In the genomic region with DNA sequence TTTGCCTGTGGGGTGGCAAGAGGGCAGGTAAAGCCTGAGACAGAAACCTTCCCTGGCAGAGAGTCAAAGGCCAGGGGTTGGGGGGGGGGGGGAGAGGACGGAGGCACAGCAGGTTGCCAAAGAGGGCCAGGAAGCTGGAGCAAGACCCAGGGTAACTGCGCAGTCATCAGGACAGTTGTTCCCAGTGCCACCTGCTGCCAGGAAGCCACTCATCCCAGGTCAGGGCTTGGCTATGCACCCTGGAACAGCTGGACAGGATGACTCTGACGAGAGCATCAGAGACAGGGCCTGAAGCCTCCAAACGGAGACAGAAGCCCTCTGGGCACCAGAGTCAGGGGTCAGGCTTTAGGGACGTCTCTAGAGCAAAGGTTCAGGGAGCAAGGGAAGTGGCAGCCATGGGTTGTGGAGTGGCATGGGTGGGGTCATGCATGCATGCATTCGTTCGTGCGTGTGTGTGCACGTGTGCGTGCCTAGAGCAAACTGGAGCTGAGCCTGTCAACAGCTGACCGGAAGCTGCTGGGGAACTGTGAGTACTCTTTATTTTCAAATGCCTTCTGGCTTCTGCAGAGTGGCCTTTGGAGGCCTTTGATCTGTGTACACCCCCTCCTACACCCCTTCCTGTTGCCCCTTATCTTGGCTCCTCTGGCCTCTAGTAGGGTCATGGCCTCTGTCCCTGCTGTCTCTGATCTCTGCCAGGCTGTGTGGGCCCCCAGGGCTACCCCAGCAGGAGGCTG, we compare ENCODE assay signal across 10 mouse cellular contexts. TPM values are rescaled to one million over a fixed set of nuclear protein-coding genes. Genes with fewer than 3 reads are reported as not detected.
A peak's percentile ranks its signal among the peaks of the same experiment; 100 is the strongest.
DNase-seq lines count a peak whose midpoint lies in the region; ATAC-seq and TF ChIP-seq lines count a peak whose summit lies in the region.
"Had no signal": no experiment of that assay in that cellular context is flagged by ENCODE, and none has a peak within 500 bp of the region (broad histone marks: within the 10 kb centered on the region; RNA-seq: fewer than 3 reads in every experiment).

No protein-coding gene starts in this region.

- 0 out of 2 replicates have a peak, but pooled peaks have one; percentile 15 for ATAC-seq in heart, embryonic 15.5 days (replicated peaks; ENCODE audit: insufficient number of reproducible peaks, insufficient read depth, low FRiP score, low read depth)
- ATAC-seq in activated CD4-positive, CD25-positive, alpha-beta regulatory T cell, adult 4 months: no peak
- no peak for ATAC-seq in inflammation-experienced regulatory T-cells, adult 6 months

- H3K27ac ChIP-seq in heart, embryonic 15.5 days: no peak overlapping the region
- H3K27ac ChIP-seq in cortical plate, adult 2 months (ENCODE audit: insufficient read depth, low read length): 0 out of 2 replicates have a peak overlapping the region, but pooled peaks have one; percentile 52
- H3K27ac ChIP-seq: embryonic facial prominence, embryonic 15.5 days had no signal

- no peak overlapping the region for H3K4me2 ChIP-seq in heart, embryonic 15.5 days
- H3K4me2 ChIP-seq: embryonic facial prominence, embryonic 15.5 days; lung, embryonic 14.5 days had no signal

- H3K9me3 ChIP-seq in heart, embryonic 15.5 days (replicated peaks): no peaks in the 10 kb centered on the region
- H3K9me3 ChIP-seq: embryonic facial prominence, embryonic 15.5 days had no signal

- no peak for TF ChIP-seq CTCF in cortical plate, adult 2 months (IDR thresholded peaks at IDR 0.05; ENCODE audit: extremely low read depth, insufficient read depth, low read length)

- H3K27me3 ChIP-seq in heart, embryonic 15.5 days: peaks cover 17% of the 10 kb centered on the region

- no peak for DNase-seq in heart, postnatal 36 days
- DNase-seq in kidney, postnatal 10 days: peak; percentile 41
- peak; percentile 57 for DNase-seq in lung, postnatal 10 days
- DNase-seq: lung, embryonic 14.5 days had no signal

- WGBS in heart, embryonic 15.5 days: 36% methylated on average over 10 of the region's 11 CpGs

- no peaks in the 10 kb centered on the region for H3K36me3 ChIP-seq in heart, embryonic 15.5 days
- H3K36me3 ChIP-seq: embryonic facial prominence, embryonic 15.5 days had no signal

- no peak for TF ChIP-seq POLR2A in cortical plate, adult 2 months (IDR thresholded peaks at IDR 0.05; ENCODE audit: extremely low read depth, insufficient read depth, low read length)

- peaks cover 5% of the 10 kb centered on the region for H3K4me1 ChIP-seq in heart, embryonic 15.5 days (replicated peaks)
- H3K4me1 ChIP-seq in cortical plate, adult 2 months (ENCODE audit: control insufficient read depth, insufficient read depth, low read length): peaks cover 2% of the 10 kb centered on the region; the same call in 1 of the 2 replicates

- no peak overlapping the region for H3K4me3 ChIP-seq in heart, embryonic 15.5 days
- H3K4me3 ChIP-seq in cortical plate, adult 2 months (ENCODE audit: insufficient read depth, low read length): no peak overlapping the region
- H3K4me3 ChIP-seq: embryonic facial prominence, embryonic 15.5 days; myocyte had no signal

- intact Hi-C loops in heart, postnatal 36 days (cut with DNase I): loop anchor here (10.0 kb wide), 1 partner anchor 545 kb away; no protein-coding TSS in a partner anchor

- no peak overlapping the region for H3K9ac ChIP-seq in heart, embryonic 15.5 days
- H3K9ac ChIP-seq: embryonic facial prominence, embryonic 15.5 days; lung, embryonic 14.5 days had no signal

RNA-seq across cellular contexts. Expression of a gene that starts 23.0 kb away (rescaled TPM):
- 27.4 and 55.0 TPM in 2 replicates for polyA plus RNA-seq in heart, embryonic 15.5 days (2015; fragmentation: Nextera tagmentation; extraction: Ambion mirVana)
- total RNA-seq in heart, postnatal 36 days (2021): 10 to 100 TPM; 20.7 to 27.1 TPM
- polyA plus RNA-seq in cortical plate, adult 2 months (2012; rRNA removed): 66.8 and 71.4 TPM in 2 replicates
- polyA plus RNA-seq in activated CD4-positive, CD25-positive, alpha-beta regulatory T cell, adult 4 months (2017; shearing (Covaris generic)): 1,000 to 10,000 TPM; 1,545 to 2,139 TPM
- polyA plus RNA-seq in inflammation-experienced regulatory T-cells, adult 6 months (2017; shearing (Covaris generic)): 1,000 to 10,000 TPM; 1,760 to 2,043 (median 1,985) TPM

RNA-seq across cellular contexts. Expression of a gene that starts 54.2 kb away (rescaled TPM):
- polyA plus RNA-seq in heart, embryonic 15.5 days (2015; fragmentation: Nextera tagmentation; extraction: Ambion mirVana): 0.39 and 1.6 TPM in 2 replicates
- not detected for total RNA-seq in heart, postnatal 36 days (2021)
- polyA plus RNA-seq in cortical plate, adult 2 months (2012; rRNA removed): 0.36 and 0.46 TPM in 2 replicates
- under 1 TPM in 1 of 2 experiments, not detected in 1; 0.23 TPM for polyA plus RNA-seq in activated CD4-positive, CD25-positive, alpha-beta regulatory T cell, adult 4 months (2017; shearing (Covaris generic))
- not detected for polyA plus RNA-seq in inflammation-experienced regulatory T-cells, adult 6 months (2017; shearing (Covaris generic))
- polyA plus RNA-seq: lung, embryonic 14.5 days; myocyte had no signal

Comparison
In these comparisons a context has a peak if more than half of its experiments do, and no peak if none do; other contexts are left out.
1. DNase-seq: peak in kidney, postnatal 10 days (single experiment) and lung, postnatal 10 days (single experiment); none in heart, postnatal 36 days (0 of 2).
2. RNA of a gene that starts 23.0 kb away (polyA plus RNA-seq): 1,545 to 2,139 TPM in activated CD4-positive, CD25-positive, alpha-beta regulatory T cell, adult 4 months and 1,760 to 2,043 TPM in inflammation-experienced regulatory T-cells, adult 6 months; 66.8 to 71.4 TPM in cortical plate, adult 2 months and 27.4 to 55.0 TPM in heart, embryonic 15.5 days; every median in the first group is over 10 times any median in the second.